8 mouse cellular contexts compared by ENCODE assay signal in the genomic region with DNA sequence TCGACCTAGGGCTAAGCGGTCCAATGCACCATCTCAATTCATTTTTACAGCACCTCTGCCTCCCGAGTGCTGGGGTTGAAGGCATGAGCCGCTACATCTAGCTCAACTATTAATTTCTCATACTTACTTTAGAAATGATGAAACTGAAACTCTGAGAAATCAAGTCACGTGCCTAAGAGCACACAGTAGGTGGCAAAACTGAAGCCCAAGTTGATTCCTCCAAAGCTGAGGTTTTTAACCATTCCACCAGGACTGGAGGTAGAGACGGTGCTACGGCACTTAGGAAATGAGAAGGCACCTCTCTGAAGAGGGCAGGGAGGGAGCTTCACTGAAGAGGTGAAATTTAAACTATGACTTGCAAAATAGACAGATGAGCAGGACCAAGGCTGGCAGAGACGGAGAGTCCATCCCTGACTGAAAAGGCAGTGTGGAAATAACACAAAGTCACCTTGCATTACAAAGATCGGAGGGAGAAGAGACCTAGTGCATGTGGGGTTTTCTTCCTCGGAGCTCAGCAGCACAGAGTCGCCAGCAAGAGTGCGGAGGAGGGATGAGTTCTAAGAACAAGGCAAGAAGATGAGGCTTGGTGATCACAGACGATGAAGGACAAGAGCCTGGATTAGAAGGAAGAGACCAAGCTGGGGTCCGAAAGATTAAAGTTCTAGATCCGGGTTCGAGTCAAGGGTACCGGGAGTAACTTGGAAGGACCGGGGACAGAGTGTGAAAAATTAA. TPM values are rescaled to one million over a fixed set of nuclear protein-coding genes. Genes with fewer than 3 reads are reported as not detected.
DNase-seq lines count a peak whose midpoint lies in the region; ATAC-seq and TF ChIP-seq lines count a peak whose summit lies in the region.

No protein-coding gene starts in this region.

- H3K36me3 ChIP-seq in heart, embryonic 11.5 days (ENCODE audit: control insufficient read depth, insufficient read depth, low read length), result peaks cover 13% of the 10 kb centered on the region
- H3K36me3 ChIP-seq in CH12.LX (replicated peaks in 1 of 2; ENCODE audit: control insufficient read depth in 1 of 2, insufficient read depth in 1 of 2, low read length in 1 of 2), result peaks cover 15 to 34% of the 10 kb centered on the region in 2 experiments
- H3K36me3 ChIP-seq in limb, embryonic 10.5 days, result peaks cover 32% of the 10 kb centered on the region
- peaks cover 29% of the 10 kb centered on the region for H3K36me3 ChIP-seq in neural tube, embryonic 13.5 days

- no peaks in the 10 kb centered on the region for H3K79me2 ChIP-seq in CH12.LX (replicated peaks; ENCODE audit: control insufficient read depth, extremely low read depth, insufficient read depth, poor library complexity, severe bottlenecking)

- intact Hi-C loops in heart, postnatal 25 days (cut with DNase I), result no loop called here

- peaks cover 9% of the 10 kb centered on the region; the same call in 1 of the 2 replicates for H3K4me1 ChIP-seq in heart, embryonic 11.5 days (ENCODE audit: control insufficient read depth, insufficient read depth, low read length)
- peaks cover 0 to 12% of the 10 kb centered on the region in 2 experiments; a peak in 3 of 4 replicates for H3K4me1 ChIP-seq in CH12.LX (ENCODE audit: control insufficient read depth in 1 of 2, insufficient read depth in 2 of 2)
- peaks cover 2% of the 10 kb centered on the region; the same call in 1 of the 2 replicates for H3K4me1 ChIP-seq in embryonic fibroblast, embryonic 13.5 days (ENCODE audit: control insufficient read depth, insufficient read depth, low read length)
- H3K4me1 ChIP-seq in limb, embryonic 10.5 days, result peaks cover 17% of the 10 kb centered on the region
- peaks cover 27% of the 10 kb centered on the region for H3K4me1 ChIP-seq in neural tube, embryonic 13.5 days (replicated peaks)

- H3K9ac ChIP-seq in heart, embryonic 11.5 days (ENCODE audit: low read depth, low read length), result peak overlapping the region; percentile 88
- H3K9ac ChIP-seq in CH12.LX (ENCODE audit: insufficient read depth, low read depth), result peak overlapping the region; percentile 55
- H3K9ac ChIP-seq in neural tube, embryonic 13.5 days, result peak overlapping the region; percentile 86

- ATAC-seq in heart, embryonic 11.5 days (replicated peaks; ENCODE audit: insufficient number of reproducible peaks, low FRiP score, low TSS enrichment), result no peak
- no peak for ATAC-seq in neural tube, embryonic 13.5 days (ENCODE audit: low read depth)
- ATAC-seq in megakaryocyte-erythroid progenitor cell, adult 5-6 weeks (replicated peaks; ENCODE audit: low FRiP score, low TSS enrichment, poor library complexity, severe bottlenecking), result no peak

- TF ChIP-seq CTCF in CH12.LX (conservative IDR thresholded peaks at IDR 0.05 in 1 of 2, IDR thresholded peaks at IDR 0.05 in 1 of 2; ENCODE audit: low read depth in 2 of 2, low read length in 2 of 2), result no peak
- TF ChIP-seq CTCF in embryonic fibroblast, embryonic 13.5 days (IDR thresholded peaks at IDR 0.05; ENCODE audit: borderline replicate concordance, insufficient read depth, low read length), result no peak

- no peak for TF ChIP-seq EP300 in CH12.LX (IDR thresholded peaks at IDR 0.05; ENCODE audit: low read length)

- no peak for DNase-seq in heart, postnatal 25 days (ENCODE audit: low spot score)
- no peak for DNase-seq in CH12.LX (ENCODE audit: extremely low read depth)
- DNase-seq in limb, embryonic 10.5 days (ENCODE audit: low spot score), result no peak
- no peak for DNase-seq in urinary bladder, postnatal 14 days (ENCODE audit: low spot score)

- 38% methylated on average over 18 of the region's 18 CpGs for WGBS in heart, embryonic 11.5 days (ENCODE audit: insufficient replicate concordance)
- 49% methylated on average over 18 of the region's 18 CpGs for WGBS in limb, embryonic 10.5 days
- WGBS in neural tube, embryonic 13.5 days, result 44% methylated on average over 18 of the region's 18 CpGs

- in situ Hi-C loops in CH12.LX (cut with MboI; ENCODE audit: low pct_ligation_motif_present, low pct_unique_long_range_greater_than_20kb, low sequenced_read_pairs), result loop anchor here (5.0 to 10.0 kb wide), 3 partner anchors 34 to 518 kb away; a partner anchor contains a TSS

- H3K9me3 ChIP-seq in heart, embryonic 11.5 days (replicated peaks; ENCODE audit: control insufficient read depth, low read length), result no peaks in the 10 kb centered on the region
- no peaks in the 10 kb centered on the region for H3K9me3 ChIP-seq in CH12.LX (replicated peaks; ENCODE audit: low read length)
- H3K9me3 ChIP-seq in limb, embryonic 10.5 days (replicated peaks), result no peaks in the 10 kb centered on the region
- H3K9me3 ChIP-seq in neural tube, embryonic 13.5 days, result no peaks in the 10 kb centered on the region

- peak overlapping the region; percentile 75 for H3K4me2 ChIP-seq in heart, embryonic 11.5 days
- peak overlapping the region; percentile 88 for H3K4me2 ChIP-seq in CH12.LX (ENCODE audit: insufficient read depth, low read depth, poor library complexity, severe bottlenecking)
- peak overlapping the region; percentile 76 for H3K4me2 ChIP-seq in neural tube, embryonic 13.5 days

- dilution Hi-C loops in CH12.LX (cut with MboI; ENCODE audit: extremely low pct_ligation_motif_present, extremely low pct_unique_long_range_greater_than_20kb, low sequenced_read_pairs), result no loop called here

- H3K27ac ChIP-seq in heart, embryonic 11.5 days (ENCODE audit: low read depth, low read length), result 0 out of 2 replicates have a peak overlapping the region, but pooled peaks have one; percentile 57
- H3K27ac ChIP-seq in CH12.LX (ENCODE audit: insufficient read depth, low read depth), result no peak overlapping the region
- no peak overlapping the region for H3K27ac ChIP-seq in embryonic fibroblast, embryonic 13.5 days (ENCODE audit: insufficient read depth, low read length)
- peak overlapping the region; percentile 89 for H3K27ac ChIP-seq in limb, embryonic 10.5 days
- H3K27ac ChIP-seq in neural tube, embryonic 13.5 days (replicated peaks), result peak overlapping the region; percentile 59; the same call in 1 of the 2 replicates

- H3K27me3 ChIP-seq in heart, embryonic 11.5 days (ENCODE audit: control insufficient read depth, insufficient read depth, low read length), result no peaks in the 10 kb centered on the region
- H3K27me3 ChIP-seq in CH12.LX (replicated peaks), result peaks cover 10% of the 10 kb centered on the region
- no peaks in the 10 kb centered on the region for H3K27me3 ChIP-seq in limb, embryonic 10.5 days (ENCODE audit: low read depth, poor library complexity, severe bottlenecking)
- H3K27me3 ChIP-seq in neural tube, embryonic 13.5 days, result no peaks in the 10 kb centered on the region

- H3K4me3 ChIP-seq in heart, embryonic 11.5 days (ENCODE audit: low read depth, low read length), result peak overlapping the region; percentile 73
- H3K4me3 ChIP-seq in CH12.LX (replicated peaks in 1 of 3; ENCODE audit: low read depth in 2 of 3, low read length in 2 of 3, poor library complexity in 1 of 3), result peak overlapping the region; percentile 72 to 99 (median 95)
- H3K4me3 ChIP-seq in embryonic fibroblast, embryonic 13.5 days (ENCODE audit: insufficient read depth, low read length), result peak overlapping the region; percentile 87
- peak overlapping the region; percentile 77 for H3K4me3 ChIP-seq in limb, embryonic 10.5 days
- peak overlapping the region; percentile 71 for H3K4me3 ChIP-seq in neural tube, embryonic 13.5 days

- TF ChIP-seq RAD21 in CH12.LX (IDR thresholded peaks at IDR 0.05; ENCODE audit: low read depth, low read length), result no peak

- TF ChIP-seq POLR2A in CH12.LX (IDR thresholded peaks at IDR 0.05; ENCODE audit: low read depth, low read length), result no peak
- no peak for TF ChIP-seq POLR2A in embryonic fibroblast, embryonic 13.5 days (IDR thresholded peaks at IDR 0.05; ENCODE audit: low read depth, low read length)

RNA-seq across cellular contexts. Expression of a gene that starts 0.9 kb away (rescaled TPM):
- polyA plus RNA-seq in heart, embryonic 11.5 days (2014; fragmentation: Nextera tagmentation; extraction: Ambion mirVana), result 10.9 and 13.7 TPM in 2 replicates
- total RNA-seq in heart, postnatal 25 days (2021), result 10 to 100 TPM; 21.4 to 25.0 TPM
- total RNA-seq in CH12.LX (2012; rRNA removed) (4.6 and 4.7 TPM in 2 replicates), CH12.LX (2014; rRNA removed) (2.3 and 3.2 TPM in 2 replicates)
- polyA plus RNA-seq in CH12.LX (2012; ENCODE audit: insufficient read length, low read depth), result 3.8 and 4.0 TPM in 2 replicates
- polyA plus RNA-seq in embryonic fibroblast, embryonic 13.5 days (2011; ENCODE audit: insufficient read length, low read depth, missing spikeins), result 4.9 and 9.0 TPM in 2 replicates
- 10.1 and 10.3 TPM in 2 replicates for polyA plus RNA-seq in limb, embryonic 10.5 days (2016; fragmentation: Nextera tagmentation; extraction: Ambion mirVana)
- 7.8 and 10.1 TPM in 2 replicates for polyA plus RNA-seq in neural tube, embryonic 13.5 days (2015; fragmentation: Nextera tagmentation; extraction: Ambion mirVana)
- total RNA-seq in megakaryocyte-erythroid progenitor cell, adult 5-6 weeks (2014; fragmentation: Nextera tagmentation), result 44.4 and 47.3 TPM in 2 replicates
- 6.5 and 8.1 TPM in 2 replicates for total RNA-seq in megakaryocyte-erythroid progenitor cell, adult 5-6 weeks (2017)

RNA-seq across cellular contexts. Expression of a gene that starts 16.7 kb away (rescaled TPM):
- 34.7 and 58.1 TPM in 2 replicates for polyA plus RNA-seq in heart, embryonic 11.5 days (2014; fragmentation: Nextera tagmentation; extraction: Ambion mirVana)
- under 1 TPM; 0.05 to 0.25 TPM for total RNA-seq in heart, postnatal 25 days (2021)
- total RNA-seq in CH12.LX (2012; rRNA removed), result not detected in 2 replicates
- total RNA-seq in CH12.LX (2014; rRNA removed), result not detected in 2 replicates
- 0.23 TPM in 1 of 2 replicates, not detected in the other for polyA plus RNA-seq in CH12.LX (2012; ENCODE audit: insufficient read length, low read depth)
- polyA plus RNA-seq in embryonic fibroblast, embryonic 13.5 days (2011; ENCODE audit: insufficient read length, low read depth, missing spikeins), result 0.33 TPM in 1 of 2 replicates, not detected in the other
- 6.8 and 7.7 TPM in 2 replicates for polyA plus RNA-seq in limb, embryonic 10.5 days (2016; fragmentation: Nextera tagmentation; extraction: Ambion mirVana)
- 1.5 and 2.1 TPM in 2 replicates for polyA plus RNA-seq in neural tube, embryonic 13.5 days (2015; fragmentation: Nextera tagmentation; extraction: Ambion mirVana)
- total RNA-seq in megakaryocyte-erythroid progenitor cell, adult 5-6 weeks (2014; fragmentation: Nextera tagmentation), result 505 and 531 TPM in 2 replicates
- total RNA-seq in megakaryocyte-erythroid progenitor cell, adult 5-6 weeks (2017), result 220 and 292 TPM in 2 replicates

RNA-seq across cellular contexts. Expression of a gene that starts 22.0 kb away (rescaled TPM):
- 138 and 143 TPM in 2 replicates for polyA plus RNA-seq in heart, embryonic 11.5 days (2014; fragmentation: Nextera tagmentation; extraction: Ambion mirVana)
- 10 to 100 TPM; 15.3 to 19.0 TPM for total RNA-seq in heart, postnatal 25 days (2021)
- total RNA-seq in CH12.LX (2012; rRNA removed) (15.8 and 16.2 TPM in 2 replicates), CH12.LX (2014; rRNA removed) (15.5 and 15.7 TPM in 2 replicates)
- polyA plus RNA-seq in CH12.LX (2012; ENCODE audit: insufficient read length, low read depth), result 21.8 and 23.5 TPM in 2 replicates
- 42.2 and 57.6 TPM in 2 replicates for polyA plus RNA-seq in embryonic fibroblast, embryonic 13.5 days (2011; ENCODE audit: insufficient read length, low read depth, missing spikeins)
- 115 and 133 TPM in 2 replicates for polyA plus RNA-seq in limb, embryonic 10.5 days (2016; fragmentation: Nextera tagmentation; extraction: Ambion mirVana)
- polyA plus RNA-seq in neural tube, embryonic 13.5 days (2015; fragmentation: Nextera tagmentation; extraction: Ambion mirVana), result 239 and 246 TPM in 2 replicates
- total RNA-seq in megakaryocyte-erythroid progenitor cell, adult 5-6 weeks (2014; fragmentation: Nextera tagmentation), result 107 and 124 TPM in 2 replicates
- 47.7 and 52.9 TPM in 2 replicates for total RNA-seq in megakaryocyte-erythroid progenitor cell, adult 5-6 weeks (2017)

RNA-seq across cellular contexts. Expression of a gene that starts 44.9 kb away (rescaled TPM):
- polyA plus RNA-seq in heart, embryonic 11.5 days (2014; fragmentation: Nextera tagmentation; extraction: Ambion mirVana), result not detected in 2 replicates
- total RNA-seq in heart, postnatal 25 days (2021), result not detected
- total RNA-seq in CH12.LX (2012; rRNA removed) (not detected in 2 replicates), CH12.LX (2014; rRNA removed) (0.16 TPM in 1 of 2 replicates, not detected in the other)
- 0.18 TPM in 1 of 2 replicates, not detected in the other for polyA plus RNA-seq in CH12.LX (2012; ENCODE audit: insufficient read length, low read depth)
- polyA plus RNA-seq in embryonic fibroblast, embryonic 13.5 days (2011; ENCODE audit: insufficient read length, low read depth, missing spikeins), result not detected in 2 replicates
- polyA plus RNA-seq in limb, embryonic 10.5 days (2016; fragmentation: Nextera tagmentation; extraction: Ambion mirVana), result not detected in 2 replicates
- 0.45 TPM in 1 of 2 replicates, not detected in the other for polyA plus RNA-seq in neural tube, embryonic 13.5 days (2015; fragmentation: Nextera tagmentation; extraction: Ambion mirVana)
- not detected in 2 replicates for total RNA-seq in megakaryocyte-erythroid progenitor cell, adult 5-6 weeks (2014; fragmentation: Nextera tagmentation)
- total RNA-seq in megakaryocyte-erythroid progenitor cell, adult 5-6 weeks (2017), result not detected in 2 replicates

RNA-seq across cellular contexts. Expression of a gene that starts 59.4 kb away (rescaled TPM):
- polyA plus RNA-seq in heart, embryonic 11.5 days (2014; fragmentation: Nextera tagmentation; extraction: Ambion mirVana), result 33.2 and 34.7 TPM in 2 replicates
- total RNA-seq in heart, postnatal 25 days (2021), result 10 to 100 TPM; 21.5 to 23.5 TPM
- total RNA-seq in CH12.LX (2012; rRNA removed), result 7.5 and 8.7 TPM in 2 replicates
- 12.7 and 13.5 TPM in 2 replicates for total RNA-seq in CH12.LX (2014; rRNA removed)
- 15.4 and 18.8 TPM in 2 replicates for polyA plus RNA-seq in CH12.LX (2012; ENCODE audit: insufficient read length, low read depth)
- 17.1 and 17.8 TPM in 2 replicates for polyA plus RNA-seq in embryonic fibroblast, embryonic 13.5 days (2011; ENCODE audit: insufficient read length, low read depth, missing spikeins)
- polyA plus RNA-seq in limb, embryonic 10.5 days (2016; fragmentation: Nextera tagmentation; extraction: Ambion mirVana), result 38.1 and 43.3 TPM in 2 replicates
- 35.4 and 37.4 TPM in 2 replicates for polyA plus RNA-seq in neural tube, embryonic 13.5 days (2015; fragmentation: Nextera tagmentation; extraction: Ambion mirVana)
- 9.7 and 17.1 TPM in 2 replicates for total RNA-seq in megakaryocyte-erythroid progenitor cell, adult 5-6 weeks (2014; fragmentation: Nextera tagmentation)
- total RNA-seq in megakaryocyte-erythroid progenitor cell, adult 5-6 weeks (2017), result 6.2 and 18.2 TPM in 2 replicates

Comparison
In these comparisons a context has a peak if more than half of its experiments do, and no peak if none do; other contexts are left out.
1. H3K27ac ChIP-seq: peak in heart, embryonic 11.5 days (single experiment), limb, embryonic 10.5 days (single experiment) and neural tube, embryonic 13.5 days (single experiment); none in CH12.LX (single experiment) and embryonic fibroblast, embryonic 13.5 days (single experiment).
2. Peak in every context shown above with its lines, with median percentiles within 50 percentile points of each other: H3K4me2 ChIP-seq, H3K4me3 ChIP-seq and H3K9ac ChIP-seq.